Mouse (Mus musculus) kidney, embryonic 15.5 days (tissue): ENCODE results near the gene Cep68. TPM values are rescaled to one million over a fixed set of nuclear protein-coding genes. Genes with fewer than 3 reads are reported as not detected.
A peak's percentile ranks its signal among the peaks of the same experiment; 100 is the strongest.

Experiments used
- ATAC-seq: fragments of 200-750 bp; cut with Nextera tagmentation; replicated peaks from 2 replicates; pipeline ENCODE4 v1.8.0; 2017; ENCODE audit warnings: moderate TSS enrichment; ENCODE audit not compliant: low FRiP score
- H3K27ac ChIP-seq: fragments of 300-500 bp; sonication (generic); 2 replicates; pipeline ENCODE4 v1.5.1; 2015; ENCODE audit warnings: mild to moderate bottlenecking, inconsistent platforms
- H3K27me3 ChIP-seq: fragments of 300-500 bp; sonication (generic); 2 replicates; pipeline ENCODE4 v1.6.1; 2015; ENCODE audit warnings: inconsistent platforms
- H3K36me3 ChIP-seq: fragments of 300-500 bp; sonication (generic); 2 replicates; pipeline ENCODE4 v1.6.1; 2015; ENCODE audit warnings: inconsistent platforms
- H3K4me1 ChIP-seq: fragments of 300-500 bp; sonication (generic); 2 replicates; pipeline ENCODE4 v1.6.1; 2015; ENCODE audit warnings: inconsistent platforms
- H3K4me2 ChIP-seq: fragments of 300-500 bp; sonication (generic); 2 replicates; pipeline ENCODE4 v1.6.1; 2015; ENCODE audit warnings: moderate library complexity, mild to moderate bottlenecking, inconsistent platforms
- H3K4me3 ChIP-seq: fragments of 300-500 bp; sonication (generic); replicated peaks from 2 replicates; pipeline ENCODE4 v1.5.1; 2015; ENCODE audit warnings: mild to moderate bottlenecking, inconsistent platforms
- H3K9ac ChIP-seq: fragments of 300-500 bp; sonication (generic); 2 replicates; pipeline ENCODE4 v1.6.1; 2015; ENCODE audit warnings: mild to moderate bottlenecking, inconsistent platforms
- H3K9me3 ChIP-seq: fragments of 300-500 bp; sonication (generic); replicated peaks from 2 replicates; pipeline ENCODE4 v1.6.1; 2016; ENCODE audit warnings: inconsistent platforms
- WGBS: fragments of 180-500 bp; shearing (Covaris S2); methylation state at CpG from one replicate; pipeline ENCODE4 v1.1.7; 2015; ENCODE audit warnings: mixed read lengths; 5-methylcytosine and 5-hydroxymethylcytosine counted together
- polyA plus RNA-seq: library from polyadenylated mRNA; unstranded; fragments of >200 nt; fragmentation: Nextera tagmentation; extraction: Ambion mirVana; gene quantifications from 2 replicates; pipeline ENCODE4 v1.2.1, GENCODE M21; 2015

Cep68 gene
- polyA plus RNA-seq, result 35.0 and 38.6 TPM in 2 replicates

DNA sequence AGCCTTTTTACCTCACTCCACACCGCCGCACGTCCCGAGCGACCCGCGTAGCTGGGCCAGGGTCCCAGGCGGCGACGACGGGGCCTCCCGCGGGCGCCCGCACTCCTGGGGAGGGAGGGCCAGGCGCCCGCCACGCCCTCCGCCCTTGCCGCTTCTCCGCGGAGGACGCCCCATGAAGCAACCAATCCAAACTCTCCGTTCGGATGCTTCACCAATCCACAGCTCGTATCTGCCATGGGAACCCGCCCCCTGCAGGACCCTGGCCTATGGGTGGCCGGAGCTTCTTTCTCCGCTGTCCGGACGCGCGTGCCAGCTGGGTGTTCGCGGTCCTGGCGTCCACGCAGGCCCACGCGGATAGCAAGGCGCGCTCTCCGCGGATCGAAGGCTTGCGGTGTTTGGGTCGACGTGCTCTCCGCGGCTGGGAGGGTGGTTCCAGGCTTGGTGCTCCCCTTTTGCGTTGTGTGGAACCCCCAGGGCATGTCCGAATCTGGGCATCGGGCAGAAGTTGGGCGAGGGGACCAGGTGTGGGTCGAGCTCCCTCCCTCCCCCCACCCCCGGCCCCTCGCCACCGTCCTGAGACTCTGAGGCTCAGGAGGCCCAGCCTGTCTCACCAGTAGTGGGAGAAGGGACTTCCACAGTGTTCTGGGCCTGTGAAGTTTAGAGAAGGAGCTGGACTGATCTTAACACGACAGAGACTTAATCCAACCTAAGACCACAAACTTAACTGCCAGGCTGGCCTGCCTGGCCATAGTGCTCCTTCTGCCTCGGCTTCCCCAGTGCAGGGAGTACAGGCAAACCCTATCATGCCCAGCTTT, at the start of gene Cep68:
TSS of gene Cep68 (minus strand) at position 134 of the 815 bp plus-strand sequence.
- H3K27ac ChIP-seq, result peak within 1 kb of the TSS; percentile 91
- ATAC-seq, result peak; percentile 99
- peaks cover 38% of the 10 kb centered on the region for H3K4me1 ChIP-seq
- H3K9ac ChIP-seq, result peak within 1 kb of the TSS; percentile 88
- H3K36me3 ChIP-seq, result peaks cover 22% of the 10 kb centered on the region; the same call in 1 of the 2 replicates
- H3K27me3 ChIP-seq, result no peaks in the 10 kb centered on the region
- H3K9me3 ChIP-seq, result no peaks in the 10 kb centered on the region
- under 1% methylated on average over 56 of the region's 59 CpGs for WGBS
- peak within 1 kb of the TSS; percentile 78 for H3K4me2 ChIP-seq
- H3K4me3 ChIP-seq, result peak within 1 kb of the TSS; percentile 92

DNA sequence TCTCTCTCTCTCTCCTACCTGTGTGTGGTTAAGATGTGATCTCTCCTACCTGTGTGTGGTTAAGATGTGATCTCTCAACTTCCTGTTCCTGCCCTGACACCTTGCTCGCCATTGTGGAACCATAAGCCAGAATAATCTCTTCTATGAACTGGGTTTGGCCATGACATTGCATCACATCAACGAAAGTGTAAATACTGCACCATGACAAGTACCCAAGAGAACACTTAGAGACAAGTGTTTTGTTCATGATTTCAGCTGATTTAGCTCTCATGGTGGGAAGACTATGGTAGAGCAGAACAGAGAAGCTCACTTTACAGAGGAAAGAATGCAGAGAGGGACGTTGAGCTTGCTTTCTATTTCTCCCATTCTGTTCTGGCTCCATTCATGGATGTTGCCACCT, 35.2 kb upstream of the Cep68 start:
- H3K36me3 ChIP-seq, result no peaks in the 10 kb centered on the region
- WGBS, result 77% methylated on average over 3 of the region's 3 CpGs
- no peak for ATAC-seq

GRCm38 (mm10) chr11:20282601-20283219, 33.5 kb upstream of the Cep68 start:
- WGBS, result 70% methylated on average over 2 of the region's 2 CpGs
- H3K4me1 ChIP-seq, result peaks cover 12% of the 10 kb centered on the region; the same call in 1 of the 2 replicates
- no peak overlapping the region for H3K4me3 ChIP-seq
- no peak overlapping the region for H3K4me2 ChIP-seq
- ATAC-seq, result no peak
- H3K27me3 ChIP-seq, result no peaks in the 10 kb centered on the region
- H3K36me3 ChIP-seq, result no peaks in the 10 kb centered on the region
- no peaks in the 10 kb centered on the region for H3K9me3 ChIP-seq
- no peak overlapping the region for H3K9ac ChIP-seq
- H3K27ac ChIP-seq, result no peak overlapping the region

More for the DNA sequence above, 35.2 kb upstream of the Cep68 start:
- H3K27me3 ChIP-seq, result no peaks in the 10 kb centered on the region
- no peak overlapping the region for H3K4me3 ChIP-seq
- no peak overlapping the region for H3K9ac ChIP-seq
- no peak overlapping the region for H3K4me2 ChIP-seq
- no peak overlapping the region for H3K27ac ChIP-seq
- H3K9me3 ChIP-seq, result no peaks in the 10 kb centered on the region
- 0 out of 2 replicates have a peak, but pooled peaks cover 2% of the 10 kb centered on the region for H3K4me1 ChIP-seq

GRCm38 (mm10) chr11:20280982-20281381, 31.8 kb upstream of the Cep68 start:
- H3K4me2 ChIP-seq, result no peak overlapping the region
- ATAC-seq, result no peak
- no peaks in the 10 kb centered on the region for H3K36me3 ChIP-seq
- H3K27ac ChIP-seq, result no peak overlapping the region
- no peak overlapping the region for H3K4me3 ChIP-seq
- WGBS, result 50% methylated on average over 5 of the region's 5 CpGs
- no peaks in the 10 kb centered on the region for H3K27me3 ChIP-seq
- no peak overlapping the region for H3K9ac ChIP-seq
- H3K4me1 ChIP-seq, result peaks cover 12% of the 10 kb centered on the region; the same call in 1 of the 2 replicates
- H3K9me3 ChIP-seq, result no peaks in the 10 kb centered on the region

GRCm38 (mm10) chr11:20278702-20279101, 29.5 kb upstream of the Cep68 start:
- Histone ChIP-seq H3K4me3 (no peak overlapping the region), H3K27me3 (no peaks in the 10 kb centered on the region), H3K4me1 (peaks cover 12% of the 10 kb centered on the region; the same call in 1 of the 2 replicates), H3K9me3 (no peaks in the 10 kb centered on the region), H3K4me2 (no peak overlapping the region), H3K36me3 (no peaks in the 10 kb centered on the region), H3K9ac (no peak overlapping the region), H3K27ac (no peak overlapping the region)
- no peak for ATAC-seq
- 26% methylated on average over 5 of the region's 5 CpGs for WGBS

- 73% methylated on average over 2 of the region's 2 CpGs for WGBS
- Histone ChIP-seq H3K27ac (no peak overlapping the region), H3K9ac (no peak overlapping the region), H3K4me2 (no peak overlapping the region), H3K36me3 (no peaks in the 10 kb centered on the region), H3K4me3 (no peak overlapping the region), H3K4me1 (peaks cover 12% of the 10 kb centered on the region; the same call in 1 of the 2 replicates), H3K27me3 (no peaks in the 10 kb centered on the region), H3K9me3 (no peaks in the 10 kb centered on the region)
- ATAC-seq, result no peak
Measured at GRCm38 (mm10) chr11:20277106-20277505, 27.9 kb upstream of the Cep68 start.

DNA sequence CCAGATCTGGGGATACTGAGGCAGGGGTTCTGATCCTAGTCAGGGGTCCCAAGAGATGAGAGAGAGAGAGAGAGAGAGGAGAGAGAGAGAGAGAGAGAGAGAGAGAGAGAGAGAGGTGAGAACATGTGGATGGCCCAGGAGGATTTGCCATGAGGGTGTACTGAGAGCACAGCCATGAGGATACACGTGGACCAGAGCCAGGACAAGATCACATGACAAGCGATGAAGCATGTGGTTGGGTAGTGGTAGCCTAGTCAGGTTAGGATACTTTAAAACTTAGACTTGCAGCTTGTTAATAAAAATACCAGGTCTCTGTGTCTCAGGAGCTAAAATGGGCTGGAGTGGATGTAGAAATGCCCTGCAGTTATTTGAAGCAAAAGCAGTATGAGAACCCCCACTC, 26.7 kb upstream of the Cep68 start:
- Histone ChIP-seq H3K27me3 (no peaks in the 10 kb centered on the region), H3K9me3 (no peaks in the 10 kb centered on the region), H3K4me3 (no peak overlapping the region), H3K4me1 (peaks cover 11% of the 10 kb centered on the region; the same call in 1 of the 2 replicates), H3K27ac (no peak overlapping the region), H3K9ac (no peak overlapping the region), H3K36me3 (no peaks in the 10 kb centered on the region), H3K4me2 (no peak overlapping the region)
- no peak for ATAC-seq
- WGBS, result 71% methylated on average over 2 of the region's 2 CpGs

DNA sequence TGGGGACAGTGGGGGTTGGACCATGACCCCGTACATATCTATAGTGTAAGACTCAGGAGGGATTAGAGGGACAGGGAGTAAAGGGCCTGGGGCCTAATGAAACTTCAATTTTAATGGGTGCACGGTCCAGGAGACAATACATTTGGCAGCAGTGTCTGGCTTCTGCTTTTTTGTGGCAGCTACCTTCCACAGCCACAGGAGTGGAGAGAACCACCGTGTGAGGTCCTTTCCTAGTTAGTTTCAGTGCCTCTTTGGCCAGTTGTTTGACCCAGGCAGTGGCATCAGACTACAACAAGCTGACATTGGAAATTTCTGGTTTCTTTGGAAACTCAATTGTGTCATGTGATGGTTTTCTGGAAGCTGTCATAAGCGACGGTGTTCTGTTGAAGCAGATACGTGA, 20.7 kb upstream of the Cep68 start:
- no peak overlapping the region for H3K9ac ChIP-seq
- WGBS, result 85% methylated on average over 6 of the region's 6 CpGs
- no peaks in the 10 kb centered on the region for H3K9me3 ChIP-seq
- H3K27ac ChIP-seq, result no peak overlapping the region
- no peaks in the 10 kb centered on the region for H3K4me1 ChIP-seq
- H3K4me3 ChIP-seq, result no peak overlapping the region
- no peaks in the 10 kb centered on the region for H3K36me3 ChIP-seq
- no peak overlapping the region for H3K4me2 ChIP-seq
- no peak for ATAC-seq
- H3K27me3 ChIP-seq, result no peaks in the 10 kb centered on the region

DNA sequence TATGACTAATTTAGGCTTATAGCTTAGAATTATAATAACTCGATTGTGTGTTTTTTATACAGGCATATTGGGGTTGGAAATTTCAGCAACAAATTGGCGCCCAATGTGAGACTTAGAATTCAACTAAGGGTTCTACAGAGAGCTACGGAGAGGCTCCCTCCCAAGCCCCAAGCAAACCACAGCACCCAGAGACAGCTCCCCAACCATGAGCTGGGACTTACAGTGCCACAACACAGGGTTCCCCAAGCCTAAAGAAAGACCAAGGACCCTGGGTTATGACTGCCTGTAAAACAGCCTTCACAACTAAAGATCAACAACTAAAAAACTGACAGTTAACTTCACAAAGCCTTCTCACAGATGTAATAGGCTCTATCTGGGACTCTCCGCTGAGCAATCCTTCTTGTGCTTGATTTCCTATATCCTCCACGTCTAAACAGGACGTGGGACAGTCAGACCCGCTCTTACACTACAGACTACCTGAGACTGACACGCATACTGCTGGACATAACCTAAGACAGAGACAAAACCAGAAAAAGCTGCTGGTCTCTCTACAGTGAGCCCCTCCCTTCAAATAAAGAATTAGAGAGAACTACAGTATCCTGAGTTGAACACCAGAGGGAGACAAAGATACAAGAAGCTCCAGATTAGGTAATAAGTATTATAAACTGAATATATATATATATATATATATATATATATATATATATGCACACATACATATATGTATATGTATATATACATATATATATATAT, 13.6 kb upstream of the Cep68 start:
- 64% methylated on average over 8 of the region's 8 CpGs for WGBS
- Histone ChIP-seq H3K4me1 (no peaks in the 10 kb centered on the region), H3K36me3 (no peaks in the 10 kb centered on the region), H3K9ac (no peak overlapping the region), H3K27ac (no peak overlapping the region), H3K9me3 (no peaks in the 10 kb centered on the region), H3K27me3 (no peaks in the 10 kb centered on the region), H3K4me3 (no peak overlapping the region), H3K4me2 (no peak overlapping the region)
- no peak for ATAC-seq

DNA sequence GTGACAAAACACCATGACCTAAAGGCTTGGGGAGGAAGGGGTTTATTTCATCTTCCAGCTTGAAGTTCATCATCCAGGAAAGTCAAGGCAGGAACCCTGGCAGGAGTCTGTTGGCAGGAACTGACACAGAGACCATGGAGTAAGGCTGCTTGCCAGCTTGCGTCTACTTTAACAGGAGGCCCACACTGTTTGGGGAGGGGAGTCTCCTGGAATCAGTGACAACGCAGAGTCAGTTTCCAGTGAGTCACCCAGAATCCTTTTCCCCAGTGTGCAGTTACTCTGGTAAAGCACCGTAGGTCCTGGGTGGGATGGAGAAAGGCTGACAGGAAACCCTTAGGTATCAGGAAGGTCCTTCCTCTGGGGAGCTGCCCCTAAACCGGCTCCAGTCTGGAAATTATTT, 5.6 kb upstream of the Cep68 start:
- no peak overlapping the region for H3K9ac ChIP-seq
- H3K27ac ChIP-seq, result no peak overlapping the region
- H3K9me3 ChIP-seq, result no peaks in the 10 kb centered on the region
- peaks cover 5% of the 10 kb centered on the region; the same call in 1 of the 2 replicates for H3K4me1 ChIP-seq
- no peaks in the 10 kb centered on the region for H3K27me3 ChIP-seq
- no peak for ATAC-seq
- no peaks in the 10 kb centered on the region for H3K36me3 ChIP-seq
- no peak overlapping the region for H3K4me3 ChIP-seq
- H3K4me2 ChIP-seq, result no peak overlapping the region
- WGBS, result 83% methylated on average over 4 of the region's 4 CpGs

- Histone ChIP-seq H3K9me3 (no peaks in the 10 kb centered on the region), H3K27ac (no peak overlapping the region)
- WGBS, result 76% methylated on average over 2 of the region's 2 CpGs
Measured at GRCm38 (mm10) chr11:20253088-20253487, 3.9 kb upstream of the Cep68 start.

More at GRCm38 (mm10) chr11:20253088-20253487, 3.9 kb upstream of the Cep68 start:
- peaks cover 10% of the 10 kb centered on the region for H3K4me1 ChIP-seq
- no peak overlapping the region for H3K4me2 ChIP-seq
- H3K9ac ChIP-seq, result no peak overlapping the region
- H3K36me3 ChIP-seq, result no peaks in the 10 kb centered on the region
- no peak overlapping the region for H3K4me3 ChIP-seq
- ATAC-seq, result no peak
- no peaks in the 10 kb centered on the region for H3K27me3 ChIP-seq
